Mouse (Mus musculus): ENCODE results near the gene Dcp1b.

- no peak for TF ChIP-seq CTCF (IDR thresholded peaks at IDR 0.05; ENCODE audit: low read depth, low read length)
- TF ChIP-seq POLR2A (IDR thresholded peaks at IDR 0.05; ENCODE audit: extremely low read depth, insufficient read depth, low read length), result no peak
These were observed 64.4 kb downstream of the Dcp1b start for GRCm38 (mm10) chr6:119239341-119240005.
